Mouse (Mus musculus) left cerebral cortex, postnatal 4 days (tissue): ENCODE measurements around the gene Asb6. TPM values are rescaled to one million over a fixed set of nuclear protein-coding genes. Genes with fewer than 3 reads are reported as not detected.

Experiments used
- DNase-seq: peaks from one replicate; pipeline ENCODE4 v3.0.0-alpha.2; 2022
- intact Hi-C: fragments of 180-260 bp; cut with DNase I; formaldehyde crosslinking; loops from one replicate; pipeline ENCODE4 v1.15.1; 2025
- total RNA-seq, 2 experiments: library from RNA; stranded (reverse); gene quantifications; 2 replicates each; pipeline ENCODE4 v1.2.3; 2021

The Asb6 gene
- total RNA-seq, result 10 to 100 TPM; 29.2 to 33.2 TPM

GRCm38 (mm10) chr2:30830283-30830795 lies at the start of gene Asb6:
Asb6 (minus strand) TSS chr2:30830333.
- intact Hi-C loops, result no loop called here

DNA sequence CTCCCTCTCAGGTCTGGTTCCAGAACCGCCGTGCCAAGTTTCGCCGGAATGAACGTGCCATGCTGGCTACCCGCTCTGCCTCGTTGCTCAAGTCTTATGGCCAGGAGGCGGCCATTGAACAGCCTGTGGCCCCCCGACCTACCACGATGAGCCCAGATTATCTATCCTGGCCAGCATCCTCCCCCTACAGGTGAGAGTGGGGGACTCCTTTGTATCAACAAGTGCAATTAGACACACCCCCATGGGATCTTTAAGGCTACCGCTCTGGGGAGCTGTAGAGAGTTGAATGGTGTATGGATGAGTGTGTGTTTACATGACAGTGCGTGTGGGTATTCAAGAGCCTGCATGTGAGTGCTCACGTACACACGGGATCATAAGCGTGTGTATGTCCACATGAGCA lies 49.3 kb upstream of the Asb6 start:
- DNase-seq, result no peak
- intact Hi-C loops, result no loop called here

More at GRCm38 (mm10) chr2:30830283-30830795, at the start of gene Asb6:
- DNase-seq, result no peak

- DNase-seq, result no peak
- intact Hi-C loops, result no loop called here
Measured at GRCm38 (mm10) chr2:30875621-30876432, 45.7 kb upstream of the Asb6 start.

DNA sequence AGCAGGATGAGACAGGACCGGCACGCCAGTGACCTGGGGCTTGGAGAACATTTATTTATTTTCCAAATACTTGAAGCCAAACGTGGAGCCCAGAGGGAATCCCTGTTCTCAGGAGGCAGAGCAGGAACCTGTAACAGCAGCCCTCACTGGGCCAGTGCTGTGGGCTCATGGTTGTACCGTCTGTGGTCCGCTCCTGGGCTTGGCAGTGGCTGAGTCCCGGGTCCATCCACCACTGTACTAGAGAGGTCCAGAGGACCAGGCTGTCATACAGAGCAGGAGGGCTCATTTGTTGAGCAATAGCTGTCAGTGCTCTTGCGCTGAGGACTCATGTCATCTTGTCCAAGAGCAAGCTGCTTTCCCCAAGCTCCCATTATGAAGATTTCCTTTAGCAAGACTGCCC lies 45.0 kb upstream of the Asb6 start:
- intact Hi-C loops, result no loop called here
- DNase-seq, result no peak

DNA sequence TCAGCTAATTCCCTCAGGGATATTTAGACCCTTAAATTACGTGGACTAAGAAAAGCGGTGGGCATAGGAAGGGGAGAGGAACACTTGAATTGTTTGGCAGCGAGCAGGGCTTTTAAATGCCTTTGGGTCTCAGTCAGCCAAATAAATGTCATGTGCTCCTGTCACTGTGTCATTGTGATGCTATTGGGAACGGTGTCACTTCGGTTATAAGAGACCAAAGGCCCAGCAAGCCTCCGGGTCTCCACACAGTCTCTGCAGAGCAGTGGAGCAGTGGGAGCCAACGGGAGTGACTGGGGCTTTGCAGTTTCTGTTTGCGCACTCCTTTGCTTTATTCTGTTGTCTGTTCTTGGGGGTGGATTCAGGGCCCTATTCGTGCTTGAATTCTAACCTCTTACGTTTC lies 44.3 kb upstream of the Asb6 start:
- intact Hi-C loops, result no loop called here
- no peak for DNase-seq

DNA sequence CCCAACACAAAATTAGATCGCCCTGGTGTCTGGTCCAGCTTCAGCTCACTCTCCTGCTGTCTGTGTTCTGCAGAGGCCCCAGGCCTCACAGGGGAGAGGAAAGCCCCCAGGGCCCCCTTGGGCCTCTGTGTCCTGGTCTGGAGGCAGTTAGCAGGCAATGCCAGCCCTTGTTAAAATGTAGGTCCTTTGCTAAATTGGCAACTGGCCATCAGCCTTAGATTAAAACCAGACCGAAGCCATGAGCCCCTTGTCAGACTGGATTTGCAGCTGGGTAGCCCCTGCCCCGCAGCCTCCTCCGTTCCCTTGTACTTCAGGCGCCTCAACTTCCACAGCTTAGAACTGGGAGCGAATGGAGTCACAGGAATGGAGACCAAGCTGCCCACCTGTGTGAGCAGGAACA lies 42.5 kb upstream of the Asb6 start:
- intact Hi-C loops, result no loop called here
- no peak for DNase-seq

- intact Hi-C loops, result no loop called here
- peak; percentile 63 for DNase-seq
Measured at GRCm38 (mm10) chr2:30870863-30871262, 40.7 kb upstream of the Asb6 start.

DNA sequence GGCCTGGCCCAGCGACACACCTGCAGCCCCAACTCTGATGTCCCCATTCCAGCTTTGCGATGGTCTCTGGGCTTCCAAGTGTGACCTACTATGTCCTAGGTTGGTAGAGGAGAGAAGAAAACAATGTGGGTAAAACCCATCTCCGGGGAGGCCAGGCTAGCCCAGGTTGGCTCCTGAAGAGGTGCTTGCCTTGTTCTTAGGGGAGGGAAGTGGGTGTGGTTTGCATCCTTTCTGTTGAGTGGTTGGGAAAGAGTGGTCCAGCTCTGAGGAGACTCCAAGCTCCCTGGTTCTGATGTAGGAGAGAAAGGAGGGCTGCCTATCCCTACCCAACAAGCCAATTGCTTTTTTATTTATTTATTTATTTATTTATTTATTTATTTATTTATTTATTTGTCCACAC lies 35.3 kb upstream of the Asb6 start:
- no peak for DNase-seq
- intact Hi-C loops, result no loop called here

DNA sequence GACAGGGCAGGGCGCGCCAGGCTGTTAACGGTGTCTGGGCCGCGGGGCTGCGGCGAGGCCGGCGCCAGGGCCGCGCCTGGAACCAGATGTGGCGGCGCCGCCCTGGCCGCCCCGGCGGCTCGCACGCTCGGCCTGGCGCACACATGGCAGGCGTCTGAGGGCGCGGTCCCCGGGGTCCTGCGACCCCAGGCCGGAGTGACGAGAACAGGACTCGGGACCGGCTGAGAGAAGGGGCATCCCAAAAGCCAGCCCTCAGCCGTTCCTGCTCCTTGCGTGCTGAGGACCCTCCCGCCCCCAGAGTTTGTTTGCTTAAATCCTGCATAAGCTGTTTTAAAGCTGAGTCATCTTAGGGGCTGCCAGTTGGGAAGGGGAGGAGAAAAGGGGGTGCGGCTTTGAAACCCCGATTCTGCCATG lies 34.8 kb upstream of the Asb6 start:
- DNase-seq, result no peak
- intact Hi-C loops, result no loop called here

DNA sequence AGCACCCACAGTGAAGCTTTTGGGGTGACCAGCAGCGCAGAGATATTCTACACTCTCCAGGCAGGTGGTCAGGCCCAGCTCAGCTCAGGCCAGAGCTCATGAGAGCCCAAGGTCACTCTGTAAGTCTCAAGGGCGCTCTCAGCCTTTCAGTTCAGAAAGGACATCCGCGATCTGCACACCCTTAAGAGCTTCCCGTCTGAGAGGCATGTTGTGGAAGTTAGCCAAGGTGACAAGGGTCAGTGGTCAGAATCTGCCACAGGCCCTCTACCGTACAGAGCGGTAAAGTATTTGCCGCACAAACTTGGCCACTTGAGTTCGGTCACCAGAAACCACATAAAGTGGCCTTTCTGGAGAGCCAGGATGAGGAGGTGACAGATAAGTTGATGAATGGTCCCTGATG lies 33.4 kb upstream of the Asb6 start:
- intact Hi-C loops, result no loop called here
- DNase-seq, result no peak

- DNase-seq, result no peak
- intact Hi-C loops, result no loop called here
Measured at GRCm38 (mm10) chr2:30862081-30862480, 31.9 kb upstream of the Asb6 start.

GRCm38 (mm10) chr2:30859782-30860181 lies 29.6 kb upstream of the Asb6 start:
- no peak for DNase-seq
- intact Hi-C loops, result no loop called here

DNA sequence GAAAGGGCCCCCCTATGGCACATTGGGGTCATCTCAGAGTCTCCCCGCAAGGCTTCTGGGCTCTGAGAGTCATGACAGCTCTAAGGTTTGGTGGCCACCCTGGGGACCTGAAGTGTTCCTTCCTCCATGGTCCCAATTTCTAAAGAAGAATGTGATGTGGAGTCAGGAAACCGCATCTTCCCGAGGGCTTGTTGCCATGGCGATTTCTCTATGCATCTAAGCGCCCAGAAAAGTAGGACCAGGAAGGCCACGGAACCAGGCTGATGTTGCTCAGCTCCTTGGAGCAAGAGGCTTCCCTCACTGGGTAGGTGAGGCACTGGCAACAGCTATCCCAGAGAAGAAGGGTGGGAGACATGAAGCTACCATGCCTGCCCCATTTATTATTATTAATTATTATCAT lies 26.9 kb upstream of the Asb6 start:
- intact Hi-C loops, result no loop called here
- DNase-seq, result no peak

GRCm38 (mm10) chr2:30852771-30853313 lies 22.7 kb upstream of the Asb6 start:
- no peak for DNase-seq
- intact Hi-C loops, result no loop called here

DNA sequence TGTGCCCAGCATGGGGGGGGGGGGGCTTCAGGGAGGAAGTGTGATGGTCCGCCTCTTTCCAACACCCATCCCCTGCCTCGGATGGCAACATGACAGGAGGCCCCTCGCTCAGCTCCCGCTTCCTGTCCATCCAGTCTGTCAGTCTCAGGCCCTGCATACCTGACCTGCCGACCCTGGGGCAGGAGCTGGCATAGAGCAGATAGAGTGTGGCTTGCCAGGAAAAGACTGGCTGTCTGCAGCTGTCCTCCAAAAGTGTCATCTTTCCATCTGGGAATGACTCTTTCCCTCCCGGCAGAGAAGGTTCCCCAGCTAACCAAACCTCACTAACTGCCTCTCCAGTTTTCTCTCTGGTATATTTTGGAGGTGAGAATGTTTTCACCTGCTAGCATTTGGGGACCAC lies 20.4 kb upstream of the Asb6 start:
- no peak for DNase-seq
- intact Hi-C loops, result no loop called here

- intact Hi-C loops, result no loop called here
- DNase-seq, result no peak
Measured at GRCm38 (mm10) chr2:30848184-30848583, 18.1 kb upstream of the Asb6 start.

DNA sequence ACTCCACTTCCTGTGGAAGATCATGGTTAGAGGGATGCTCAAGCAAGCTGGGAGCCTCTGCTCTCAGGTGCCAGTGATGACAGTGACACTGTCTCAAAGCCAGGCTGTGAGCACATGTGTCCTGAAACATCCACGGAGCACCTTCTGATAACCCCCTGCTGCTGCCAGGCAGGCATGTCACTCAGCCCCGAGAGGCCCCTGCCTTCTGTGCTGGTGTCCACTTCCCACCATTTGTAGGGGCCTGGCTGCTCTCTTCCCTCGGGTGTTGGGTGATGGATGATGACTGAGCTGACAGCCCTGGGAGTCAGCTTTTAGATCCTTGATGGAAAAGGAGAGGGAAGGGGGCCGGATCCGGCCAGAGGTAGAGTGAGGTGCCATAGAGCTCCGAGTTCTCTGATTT lies 16.6 kb upstream of the Asb6 start:
- intact Hi-C loops, result no loop called here

DNA sequence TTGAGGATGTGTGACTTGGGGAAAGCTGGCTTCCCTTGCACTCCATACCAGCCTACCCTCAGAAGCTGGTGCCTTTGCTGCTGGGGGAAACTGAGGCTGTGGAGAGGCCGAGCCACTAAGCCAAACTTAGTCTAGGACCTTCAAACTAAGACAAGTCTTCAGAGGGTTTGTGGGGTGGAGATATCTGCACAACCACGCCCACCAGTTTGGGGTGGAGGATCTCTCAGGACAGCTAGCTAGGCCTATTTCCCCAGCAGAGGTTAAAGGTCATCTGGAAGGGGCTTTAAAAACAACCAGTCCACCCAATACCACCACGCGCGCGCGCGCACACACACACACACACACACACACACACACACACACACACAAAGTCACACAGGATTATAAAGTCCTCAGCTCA lies 16.1 kb upstream of the Asb6 start:
- no peak for DNase-seq
- intact Hi-C loops, result no loop called here

More for the DNA sequence above, 16.6 kb upstream of the Asb6 start:
- no peak for DNase-seq

DNA sequence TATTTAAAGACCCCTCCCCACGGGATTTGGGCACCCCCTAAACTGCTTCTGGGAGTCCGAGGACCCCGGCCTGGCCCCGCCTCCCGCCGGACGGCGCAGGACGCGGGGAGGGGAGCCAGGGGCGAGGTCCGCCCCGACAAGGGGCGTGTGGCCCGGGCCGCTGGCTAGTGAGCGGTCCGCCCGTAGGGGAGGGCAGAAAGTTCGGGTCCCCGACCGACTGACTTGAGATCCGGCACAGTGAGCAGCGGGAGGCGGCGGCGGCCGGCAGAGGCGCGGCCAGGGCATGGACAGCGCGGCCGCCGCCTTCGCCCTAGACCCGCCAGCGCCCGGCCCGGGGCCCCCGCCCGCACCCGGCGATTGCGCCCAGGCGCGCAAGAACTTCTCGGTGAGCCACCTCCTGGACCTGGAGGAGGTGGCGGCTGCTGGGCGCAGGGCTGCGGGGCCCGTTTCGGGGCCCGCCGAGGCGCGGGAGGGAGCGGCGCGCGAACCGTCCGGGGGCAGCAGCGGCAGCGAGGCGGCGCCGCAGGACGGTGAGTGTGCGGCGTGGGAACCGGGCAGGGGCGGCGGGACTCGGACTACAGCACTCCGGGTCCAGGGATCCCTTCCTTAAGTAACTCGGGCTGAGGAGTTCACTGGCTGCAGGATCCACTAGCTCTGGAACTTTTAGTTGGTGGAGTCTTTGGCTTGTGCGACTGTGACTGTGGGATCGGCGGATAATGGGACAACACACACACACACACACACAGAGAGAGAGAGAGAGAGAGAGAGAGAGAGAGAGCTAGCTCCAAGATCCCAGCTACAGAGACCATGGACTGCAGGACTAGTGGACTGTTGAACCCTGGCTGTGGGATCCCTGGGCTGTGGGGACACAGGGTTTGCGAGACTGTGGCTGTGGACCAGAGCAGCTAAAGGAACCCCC lies 15.3 kb upstream of the Asb6 start:
- intact Hi-C loops, result no loop called here

GRCm38 (mm10) chr2:30842615-30843014 lies 12.5 kb upstream of the Asb6 start:
- no peak for DNase-seq
- intact Hi-C loops, result no loop called here

More for the DNA sequence above, 15.3 kb upstream of the Asb6 start:
- no peak for DNase-seq

GRCm38 (mm10) chr2:30836238-30836990 lies 6.3 kb upstream of the Asb6 start:
- intact Hi-C loops, result no loop called here
- DNase-seq, result no peak
